Mouse (Mus musculus) midbrain, postnatal 0 days (tissue): ENCODE data around the gene Akap9. TPM values are rescaled to one million over a fixed set of nuclear protein-coding genes. Genes with fewer than 3 reads are reported as not detected.
"Not testable (repeated sequence)": the region's sequence is repeated elsewhere in the genome, so short reads cannot be mapped to it uniquely, and the experiment has no call there.

ENCODE experiments used
- ATAC-seq: fragments of 200-750 bp; cut with Nextera tagmentation; 2 replicates; pipeline ENCODE4 v1.8.0; 2017; ENCODE audit warnings: moderate number of reproducible peaks, mild to moderate bottlenecking, moderate TSS enrichment, moderate library complexity; ENCODE audit not compliant: low FRiP score
- DNase-seq: peaks from one replicate; pipeline ENCODE4 v3.0.0-alpha.2; 2015; ENCODE audit warnings: low spot score
- H3K27ac ChIP-seq: fragments of 300-500 bp; sonication (generic); 2 replicates; pipeline ENCODE4 v1.5.1; 2014; ENCODE audit warnings: low read depth, mild to moderate bottlenecking, low read length, mixed read lengths
- H3K27me3 ChIP-seq: fragments of 300-500 bp; sonication (generic); 2 replicates; pipeline ENCODE4 v1.6.1; 2014; ENCODE audit warnings: low read length, control low read depth, mixed read lengths; ENCODE audit not compliant: insufficient read depth
- H3K36me3 ChIP-seq: fragments of 300-500 bp; sonication (generic); 2 replicates; pipeline ENCODE4 v1.6.1; 2014; ENCODE audit warnings: low read length, control low read depth, mixed read lengths; ENCODE audit not compliant: insufficient read depth
- H3K4me1 ChIP-seq: fragments of 300-500 bp; sonication (generic); 2 replicates; pipeline ENCODE4 v1.6.1; 2014; ENCODE audit warnings: mild to moderate bottlenecking, control low read depth, antibody characterized with exemption, low read length, mixed read lengths; ENCODE audit not compliant: insufficient read depth
- H3K4me2 ChIP-seq: fragments of 300-500 bp; sonication (generic); 2 replicates; pipeline ENCODE4 v1.6.1; 2014; ENCODE audit warnings: low read depth, mild to moderate bottlenecking, low read length, mixed read lengths; ENCODE audit not compliant: poor library complexity, severe bottlenecking
- H3K4me3 ChIP-seq: fragments of 300-500 bp; sonication (generic); 2 replicates; pipeline ENCODE4 v1.5.1; 2014; ENCODE audit warnings: low read depth, mild to moderate bottlenecking, low read length, moderate library complexity
- H3K9ac ChIP-seq: fragments of 300-500 bp; sonication (generic); replicated peaks from 2 replicates; pipeline ENCODE4 v1.6.1; 2014; ENCODE audit warnings: mild to moderate bottlenecking, low read length, moderate library complexity, mixed read lengths; ENCODE audit not compliant: poor library complexity, severe bottlenecking
- H3K9me3 ChIP-seq: fragments of 300-500 bp; sonication (generic); 2 replicates; pipeline ENCODE4 v1.6.1; 2016; ENCODE audit warnings: low read length, control low read depth
- CTCF ChIP-seq: IDR thresholded peaks from 2 replicates; pipeline ENCODE4 v1.5.1; 2016; ENCODE audit warnings: antibody characterized with exemption, mild to moderate bottlenecking
- WGBS: fragments of 180-500 bp; shearing (Covaris S2); extraction: QIAGEN DNeasy Blood & Tissue Kit; methylation state at CpG from one replicate; pipeline ENCODE4 v1.1.7; 2014; 5-methylcytosine and 5-hydroxymethylcytosine counted together
- polyA plus RNA-seq: library from polyadenylated mRNA; unstranded; fragments of >200 nt; fragmentation: Nextera tagmentation; extraction: Ambion mirVana; gene quantifications from 2 replicates; pipeline ENCODE4 v1.2.1, GENCODE M21; 2015
- total RNA-seq: library from RNA; depleted of rRNA; stranded (reverse); fragments of >200 nt; gene quantifications from 2 replicates; pipeline ENCODE4 v1.2.3, GENCODE M21; 2014

The Akap9 gene
- total and polyA plus RNA-seq, 2 experiments from 2014 or later = 43.6 to 284 TPM

DNA sequence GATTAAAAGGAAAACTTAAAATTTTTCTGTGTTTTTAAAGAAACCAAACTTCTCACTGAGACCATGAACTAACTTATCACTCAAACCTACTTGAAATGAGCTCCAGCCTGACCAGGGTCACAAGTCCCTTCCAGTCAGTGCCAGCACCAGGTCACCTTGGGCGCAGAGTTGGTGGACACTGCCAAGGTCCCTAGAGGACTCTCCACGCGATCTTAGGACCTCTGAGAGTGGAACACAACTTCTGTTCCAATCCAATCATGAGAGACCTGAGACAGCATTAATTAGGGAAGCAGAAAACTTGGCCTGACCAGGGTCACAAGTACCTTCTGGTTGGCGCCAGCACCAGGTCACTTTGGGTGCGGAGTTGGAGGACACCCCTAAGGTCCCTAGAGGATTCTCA is 166.6 kb downstream of the Akap9 start:
- H3K4me1 ChIP-seq = no peaks in the 10 kb centered on the region
- no peak for ATAC-seq
- DNase-seq = no peak
- H3K27me3 ChIP-seq = no peaks in the 10 kb centered on the region
- H3K4me3 ChIP-seq = no peak overlapping the region
- H3K36me3 ChIP-seq = peaks cover 25% of the 10 kb centered on the region
- no peak for TF ChIP-seq CTCF
- H3K9me3 ChIP-seq = no peaks in the 10 kb centered on the region
- no peak overlapping the region for H3K27ac ChIP-seq
- no peak overlapping the region for H3K4me2 ChIP-seq
- H3K9ac ChIP-seq = no peak overlapping the region
- WGBS = 96% methylated on average over 5 of the region's 5 CpGs

DNA sequence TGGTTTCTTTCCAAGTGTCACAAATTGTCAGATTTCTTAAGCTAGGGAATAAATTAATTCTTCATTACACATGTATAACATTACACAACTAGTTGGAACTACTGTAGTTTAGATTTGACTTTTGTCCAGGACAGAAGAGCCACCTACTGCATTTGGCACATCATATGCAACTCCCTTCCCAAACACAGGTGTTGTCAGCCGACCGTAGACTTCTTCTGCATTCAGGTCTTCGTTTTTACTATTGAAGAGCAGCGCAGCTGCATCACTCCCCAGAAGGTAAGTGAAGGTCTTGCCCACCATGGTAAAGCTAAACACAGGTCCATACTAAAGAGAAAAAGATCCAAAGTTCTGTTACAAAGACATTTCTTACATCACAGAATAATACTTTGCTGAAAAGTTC is 173.2 kb downstream of the Akap9 start:
- H3K27me3 ChIP-seq = no peaks in the 10 kb centered on the region
- no peak for DNase-seq
- ATAC-seq = no peak
- H3K4me2 ChIP-seq = no peak overlapping the region
- H3K36me3 ChIP-seq = peaks cover 22% of the 10 kb centered on the region
- TF ChIP-seq CTCF = no peak
- H3K9me3 ChIP-seq = no peaks in the 10 kb centered on the region
- 91% methylated on average over 4 of the region's 4 CpGs for WGBS
- no peak overlapping the region for H3K27ac ChIP-seq
- no peak overlapping the region for H3K9ac ChIP-seq
- H3K4me1 ChIP-seq = no peaks in the 10 kb centered on the region
- no peak overlapping the region for H3K4me3 ChIP-seq

DNA sequence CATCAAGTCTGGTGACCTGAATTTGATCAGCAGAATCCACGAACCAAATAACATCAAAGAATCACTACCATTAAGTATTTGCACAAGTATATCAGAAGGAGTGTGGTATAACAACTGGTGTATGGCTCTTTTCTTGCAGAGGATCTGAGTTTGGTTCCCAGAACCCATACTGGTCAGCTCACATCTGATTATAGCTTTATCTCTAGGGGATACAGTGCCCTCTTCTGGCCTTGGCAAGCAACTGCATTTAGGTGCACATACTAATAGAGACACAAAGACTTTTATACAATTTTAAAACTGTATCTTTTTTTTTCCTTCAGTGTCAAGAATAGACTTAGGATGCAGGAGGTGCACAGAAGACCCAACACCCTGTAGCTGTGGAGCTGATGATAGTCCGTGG is 173.9 kb downstream of the Akap9 start:
- peak overlapping the region; percentile 12; the same call in 1 of the 2 replicates for H3K4me2 ChIP-seq
- DNase-seq = no peak
- no peaks in the 10 kb centered on the region for H3K4me1 ChIP-seq

DNA sequence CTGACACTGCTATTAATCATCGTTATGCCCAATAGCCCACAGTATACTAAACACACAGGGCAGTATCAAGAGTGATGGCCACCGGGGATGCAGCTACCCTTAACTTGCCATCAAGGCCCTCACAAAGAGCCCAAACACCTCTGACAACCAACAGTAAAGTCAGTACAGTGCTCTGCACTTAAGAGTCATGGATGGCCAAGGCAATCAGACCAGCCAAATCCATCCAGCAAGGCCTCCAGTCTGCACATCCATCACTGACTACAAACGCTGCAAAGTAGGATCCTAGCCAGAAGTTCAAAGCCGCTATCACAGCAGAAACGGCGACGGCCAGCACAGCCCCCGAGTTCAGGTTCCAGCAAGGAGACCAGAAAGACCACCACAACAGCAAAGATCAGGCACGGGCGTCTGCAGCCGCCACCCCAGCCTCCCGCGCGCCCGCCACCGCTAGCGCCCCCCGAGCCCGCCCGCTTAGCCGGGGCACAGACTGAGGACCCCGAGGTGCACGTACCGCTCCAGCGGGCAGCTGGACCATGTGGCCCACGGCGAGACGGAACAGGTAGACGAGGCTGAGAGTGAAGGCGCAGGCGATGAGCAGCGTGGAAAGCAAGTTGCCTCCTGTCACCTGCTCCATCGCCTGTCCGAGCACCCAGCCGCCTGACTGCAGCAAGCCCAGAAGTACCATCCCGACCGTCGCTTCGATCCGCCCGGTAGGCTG is 175.9 kb downstream of the Akap9 start:
- under 1% methylated on average over 38 of the region's 41 CpGs for WGBS
- peak overlapping the region; percentile 83 for H3K4me3 ChIP-seq
- no peak for TF ChIP-seq CTCF
- H3K27me3 ChIP-seq = no peaks in the 10 kb centered on the region
- peak overlapping the region; percentile 71 for H3K9ac ChIP-seq
- H3K4me1 ChIP-seq = no peaks in the 10 kb centered on the region
- no peaks in the 10 kb centered on the region for H3K9me3 ChIP-seq
- peak overlapping the region; percentile 93 for H3K27ac ChIP-seq
- ATAC-seq = peak; percentile 64
- H3K36me3 ChIP-seq = peaks cover 22% of the 10 kb centered on the region
- H3K4me2 ChIP-seq = peak overlapping the region; percentile 70
- peak; percentile 15 for DNase-seq

More for the DNA sequence above, 173.9 kb downstream of the Akap9 start:
- no peaks in the 10 kb centered on the region for H3K9me3 ChIP-seq
- H3K4me3 ChIP-seq = no peak overlapping the region
- no peaks in the 10 kb centered on the region for H3K27me3 ChIP-seq
- peaks cover 22% of the 10 kb centered on the region for H3K36me3 ChIP-seq
- no peak overlapping the region for H3K9ac ChIP-seq
- no peak for ATAC-seq
- no peak overlapping the region for H3K27ac ChIP-seq
- WGBS = 92% methylated on average over 2 of the region's 2 CpGs
- peak; percentile 62 for TF ChIP-seq CTCF

DNA sequence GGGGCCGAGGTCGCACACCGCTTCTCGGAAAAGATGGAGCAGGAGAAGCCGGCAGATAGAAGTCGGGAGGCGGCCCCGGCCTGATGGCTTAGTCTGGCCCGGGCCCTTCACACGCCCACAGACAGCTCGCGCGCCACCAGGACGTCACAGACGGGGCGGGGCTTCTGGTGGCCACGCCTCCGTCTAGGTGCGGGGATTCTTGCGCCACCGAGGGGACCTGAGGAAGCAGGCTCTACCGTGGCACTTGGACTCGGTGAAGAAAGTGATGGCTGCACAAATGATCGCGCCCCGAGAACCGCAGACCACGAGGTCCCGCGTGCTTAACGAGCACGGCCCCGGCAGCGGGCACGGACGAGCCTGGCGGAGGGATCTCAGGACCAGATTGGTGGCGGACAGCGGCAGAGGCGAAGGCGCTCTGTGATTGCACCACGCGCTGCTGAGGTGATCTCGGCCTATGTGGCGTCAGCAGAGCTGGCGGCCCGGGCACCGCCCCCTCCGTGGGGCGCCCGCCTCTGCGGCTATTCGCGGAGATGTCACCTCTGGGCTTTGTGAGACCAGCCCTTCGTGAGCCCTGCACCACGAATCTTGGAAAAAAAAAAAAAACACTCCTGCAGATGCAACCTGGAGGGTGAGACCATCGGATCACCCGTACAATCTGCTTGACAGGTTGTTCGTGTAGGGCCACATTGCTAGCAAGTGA is 176.6 kb downstream of the Akap9 start, which contains the start of gene Cyp51:
Gene Cyp51 (minus strand): TSS at position 406 of the 700 bp plus-strand sequence.
- peak; percentile 97 for ATAC-seq
- Histone ChIP-seq H3K36me3 (peaks cover 15% of the 10 kb centered on the region), H3K27ac (peak within 1 kb of the TSS; percentile 93), H3K9ac (peak within 1 kb of the TSS; percentile 71), H3K4me3 (peak within 1 kb of the TSS; percentile 83), H3K27me3 (no peaks in the 10 kb centered on the region), H3K4me2 (peak within 1 kb of the TSS; percentile 70), H3K4me1 (no peaks in the 10 kb centered on the region), H3K9me3 (no peaks in the 10 kb centered on the region)
- peak; percentile 12; the same call in 1 of the 2 replicates for TF ChIP-seq CTCF
- under 1% methylated on average over 59 of the region's 59 CpGs for WGBS
- peak; percentile 97 for DNase-seq

DNA sequence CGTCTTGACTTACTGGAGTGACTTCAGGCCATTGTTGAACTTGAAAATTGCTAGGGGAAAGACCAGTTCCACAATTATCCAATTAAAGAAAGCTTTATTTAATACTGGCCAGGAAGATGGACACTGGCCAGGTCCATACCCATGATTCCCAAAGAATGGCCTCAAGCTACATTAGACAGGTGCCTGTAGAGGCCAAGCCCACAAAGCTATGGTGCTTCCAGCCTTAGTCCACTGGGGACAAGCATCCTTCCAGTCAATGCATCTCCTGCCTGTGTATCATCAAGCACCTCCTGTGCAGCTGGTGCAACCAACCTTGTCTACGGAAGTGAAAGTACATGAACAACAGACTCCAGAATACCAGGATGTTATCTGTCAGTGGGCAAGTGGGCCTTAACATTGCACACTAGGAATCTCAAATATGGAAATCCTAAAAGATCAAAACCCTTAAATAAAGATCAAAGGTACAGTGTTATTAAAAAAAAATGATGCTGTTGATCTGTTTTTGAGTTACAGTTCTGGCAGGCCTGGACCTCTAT is 177.9 kb downstream of the Akap9 start:
- peak overlapping the region; percentile 93 for H3K27ac ChIP-seq
- 88% methylated on average over 2 of the region's 2 CpGs for WGBS
- H3K4me2 ChIP-seq = no peak overlapping the region
- DNase-seq (no peak), ATAC-seq (no peak)
- no peak for TF ChIP-seq CTCF
- H3K4me3 ChIP-seq = no peak overlapping the region
- no peaks in the 10 kb centered on the region for H3K27me3 ChIP-seq
- no peaks in the 10 kb centered on the region for H3K9me3 ChIP-seq
- H3K9ac ChIP-seq = no peak overlapping the region
- H3K4me1 ChIP-seq = no peaks in the 10 kb centered on the region
- H3K36me3 ChIP-seq = peaks cover 10% of the 10 kb centered on the region; the same call in 1 of the 2 replicates

DNA sequence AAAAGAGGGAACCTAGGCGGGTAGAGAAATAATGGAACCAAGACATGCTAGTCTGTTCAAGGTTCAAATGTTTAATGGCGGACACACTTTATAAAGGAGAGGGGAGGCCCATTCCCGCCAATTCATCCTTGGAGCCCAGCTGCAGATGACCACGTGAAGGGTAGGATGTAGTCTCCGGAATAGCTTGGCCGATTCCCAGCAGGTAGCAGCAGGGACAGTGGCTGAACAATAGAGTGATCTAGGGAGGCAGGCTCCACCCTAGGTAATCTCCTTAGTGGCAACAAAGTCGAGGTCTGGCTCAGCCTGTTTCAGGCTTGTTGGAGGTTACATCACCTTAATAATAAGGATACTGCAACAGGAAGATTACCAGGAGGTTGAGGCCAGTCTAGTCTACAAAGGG is 179.2 kb downstream of the Akap9 start:
- not testable (repeated sequence) for H3K9me3 ChIP-seq, H3K4me3 ChIP-seq, H3K27me3 ChIP-seq, H3K4me1 ChIP-seq, H3K4me2 ChIP-seq, H3K27ac ChIP-seq, DNase-seq, H3K36me3 ChIP-seq, ATAC-seq, H3K9ac ChIP-seq
- WGBS = 51% methylated on average over 7 of the region's 7 CpGs
